Mouse (Mus musculus): ENCODE results near the gene Plk4.
"Not testable (repeated sequence)": the region's sequence is repeated elsewhere in the genome, so short reads cannot be mapped to it uniquely, and the experiment has no call there.

Gene Plk4

GRCm38 (mm10) chr3:40799530-40800372 lies at the start of gene Plk4:
TSS of gene Plk4 (plus strand) at chr3:40800019.
- peak; percentile 97 for DNase-seq

- no peak for DNase-seq
These were observed 39.1 kb upstream of the Plk4 start for GRCm38 (mm10) chr3:40760746-40761145.

- DNase-seq: no peak
These were observed 38.5 kb upstream of the Plk4 start for GRCm38 (mm10) chr3:40761312-40761711.

GRCm38 (mm10) chr3:40793783-40794182 lies 6.0 kb upstream of the Plk4 start:
- no peak for DNase-seq

GRCm38 (mm10) chr3:40798054-40798453 lies 1.8 kb upstream of the Plk4 start:
- DNase-seq: no peak

GRCm38 (mm10) chr3:40798500-40798899 lies 1.3 kb upstream of the Plk4 start:
- peak; percentile 66 for DNase-seq

GRCm38 (mm10) chr3:40800373-40800823 lies 579 bp downstream of the Plk4 start:
- peak; percentile 3 for DNase-seq

GRCm38 (mm10) chr3:40806871-40807270 lies 7.1 kb downstream of the Plk4 start:
- DNase-seq: no peak

- DNase-seq: no peak
These were observed 8.9 kb downstream of the Plk4 start for GRCm38 (mm10) chr3:40808686-40809085.

GRCm38 (mm10) chr3:40809894-40810293 lies 10.1 kb downstream of the Plk4 start:
- no peak for DNase-seq

- DNase-seq: no peak
These were observed 13.5 kb downstream of the Plk4 start for GRCm38 (mm10) chr3:40813275-40813674.

GRCm38 (mm10) chr3:40845521-40845920 lies 45.7 kb downstream of the Plk4 start:
- DNase-seq: peak; percentile 9

GRCm38 (mm10) chr3:40846473-40846956 lies 46.7 kb downstream of the Plk4 start, which contains the start of gene Mfsd8:
TSS of gene Mfsd8 (minus strand) at chr3:40846886.
- DNase-seq: peak; percentile 99

- not testable (repeated sequence) for DNase-seq
These were observed 47.0 kb downstream of the Plk4 start, which contains the start of gene Abhd18 for GRCm38 (mm10) chr3:40846957-40847017. TSS of gene Abhd18 (plus strand) at chr3:40846970.

GRCm38 (mm10) chr3:40847018-40847417 lies 47.2 kb downstream of the Plk4 start:
- peak; percentile 70 for DNase-seq

GRCm38 (mm10) chr3:40847936-40848335 lies 48.1 kb downstream of the Plk4 start:
- DNase-seq: not testable (repeated sequence)

GRCm38 (mm10) chr3:40853123-40853738 lies 53.4 kb downstream of the Plk4 start:
- not testable (repeated sequence) for DNase-seq
